Mouse (Mus musculus) MEL (cell line): ENCODE results near the gene Fcer1g. TPM values are rescaled to one million over a fixed set of nuclear protein-coding genes. Genes with fewer than 3 reads are reported as not detected.

Experiments
- DNase-seq: peaks from one replicate; pipeline ENCODE4 v3.0.0; 2011; ENCODE audit warnings: low read depth, low spot score
- H3K27ac ChIP-seq: 2 replicates; pipeline ENCODE4 v1.5.1; 2012; ENCODE audit warnings: low read depth, mild to moderate bottlenecking, control low read depth, low read length, moderate library complexity; ENCODE audit not compliant: control insufficient read depth
- H3K27me3 ChIP-seq, 2 experiments: fragments of 150-350 bp in 1 of 2; sonication (generic) in 1 of 2; 2 replicates each; pipeline ENCODE4 v1.6.1; 2012; ENCODE audit warnings: low read length in 2 of 2, mild to moderate bottlenecking in 2 of 2, improper control_type of control experiment in 1 of 2, moderate library complexity in 1 of 2; ENCODE audit not compliant: insufficient read depth in 2 of 2, control insufficient read depth in 1 of 2
- H3K36me3 ChIP-seq, 2 experiments: 2 replicates each; pipeline ENCODE4 v1.6.1; 2012 to 2014; ENCODE audit warnings: low read length in 2 of 2, improper control_type of control experiment in 1 of 2, inconsistent platforms in 1 of 2, mild to moderate bottlenecking in 1 of 2; ENCODE audit not compliant: insufficient read depth in 2 of 2, control insufficient read depth in 1 of 2
- H3K4me1 ChIP-seq, 2 experiments: fragments of 150-350 bp in 1 of 2; sonication (generic) in 1 of 2; 2 replicates each; pipeline ENCODE4 v1.6.1; 2012; ENCODE audit warnings: low read length in 2 of 2, improper control_type of control experiment in 1 of 2, mild to moderate bottlenecking in 1 of 2; ENCODE audit not compliant: insufficient read depth in 2 of 2, control insufficient read depth in 1 of 2
- H3K4me3 ChIP-seq, 2 experiments: fragments of 150-350 bp in 1 of 2; sonication (generic) in 1 of 2; 2 replicates each; pipeline ENCODE4 v1.5.1; 2012; ENCODE audit warnings: low read depth in 2 of 2, low read length in 2 of 2, mild to moderate bottlenecking in 2 of 2, moderate library complexity in 2 of 2, control low read depth in 1 of 2, improper control_type of control experiment in 1 of 2; ENCODE audit not compliant: control insufficient read depth in 1 of 2, insufficient read depth in 1 of 2
- H3K79me2 ChIP-seq: 2 replicates; pipeline ENCODE4 v1.6.1; 2012; ENCODE audit warnings: mild to moderate bottlenecking, low read length, moderate library complexity; ENCODE audit not compliant: control insufficient read depth, poor library complexity, insufficient read depth
- H3K9ac ChIP-seq: 2 replicates; pipeline ENCODE4 v1.6.1; 2012; ENCODE audit warnings: low read depth, mild to moderate bottlenecking, control low read depth, low read length, moderate library complexity; ENCODE audit not compliant: control insufficient read depth, poor library complexity, severe bottlenecking
- H3K9me3 ChIP-seq: fragments of 150-350 bp; sonication (generic); replicated peaks from 2 replicates; pipeline ENCODE4 v1.6.1; 2012; ENCODE audit warnings: mild to moderate bottlenecking, low read length, improper control_type of control experiment, moderate library complexity; ENCODE audit not compliant: insufficient read depth
- BHLHE40 ChIP-seq: IDR thresholded peaks from 2 replicates; pipeline ENCODE4 v1.6.1; 2012; ENCODE audit warnings: low read depth, mild to moderate bottlenecking, inconsistent platforms, low read length, improper control_type of control experiment, borderline replicate concordance
- CHD1 ChIP-seq: IDR thresholded peaks from 2 replicates; pipeline ENCODE4 v1.6.1; 2012; ENCODE audit warnings: low read depth, mild to moderate bottlenecking, inconsistent platforms, low read length, improper control_type of control experiment
- CHD2 ChIP-seq: IDR thresholded peaks from 2 replicates; pipeline ENCODE4 v1.6.1; 2011; ENCODE audit warnings: low read length, improper control_type of control experiment
- CTCF ChIP-seq, 3 experiments: IDR thresholded peaks in 2 of 3; conservative IDR thresholded peaks in 1 of 3; 2 replicates each; pipeline ENCODE4 v1.5.1; 2011 to 2012; ENCODE audit warnings: low read length in 3 of 3, low read depth in 2 of 3, mild to moderate bottlenecking in 2 of 3, improper control_type of control experiment in 1 of 3, inconsistent platforms in 1 of 3, mixed read lengths in 1 of 3, moderate library complexity in 1 of 3; ENCODE audit not compliant: control insufficient read depth in 1 of 3, insufficient read depth in 1 of 3, poor library complexity in 1 of 3, severe bottlenecking in 1 of 3
- ELF1 ChIP-seq: IDR thresholded peaks from 2 replicates; pipeline ENCODE4 v1.6.1; 2014; ENCODE audit warnings: low read depth, mild to moderate bottlenecking, inconsistent platforms, low read length, improper control_type of control experiment, moderate library complexity
- EP300 ChIP-seq, 2 experiments: IDR thresholded peaks; 2 replicates each; pipeline ENCODE4 v1.6.1; 2011; ENCODE audit warnings: improper control_type of control experiment in 2 of 2, low read length in 2 of 2, low read depth in 1 of 2, mild to moderate bottlenecking in 1 of 2
- ETS1 ChIP-seq: IDR thresholded peaks from 2 replicates; pipeline ENCODE4 v1.6.1; 2012; ENCODE audit warnings: low read depth, mild to moderate bottlenecking, inconsistent platforms, low read length, improper control_type of control experiment, moderate library complexity
- GABPA ChIP-seq: IDR thresholded peaks from 2 replicates; pipeline ENCODE4 v1.6.1; 2012; ENCODE audit warnings: low read depth, mild to moderate bottlenecking, inconsistent platforms, low read length, improper control_type of control experiment, moderate library complexity
- GATA1 ChIP-seq: IDR thresholded peaks from 2 replicates; pipeline ENCODE4 v1.6.1; 2011; ENCODE audit warnings: low read depth, low read length, improper control_type of control experiment
- HCFC1 ChIP-seq: IDR thresholded peaks from 2 replicates; pipeline ENCODE4 v1.6.1; 2012; ENCODE audit warnings: low read depth, mild to moderate bottlenecking, inconsistent platforms, low read length, improper control_type of control experiment, moderate library complexity
- KAT2A ChIP-seq: conservative IDR thresholded peaks from 2 replicates; pipeline ENCODE4 v1.6.1; 2012; ENCODE audit warnings: low read depth, low read length, improper control_type of control experiment, inconsistent platforms
- MAFK ChIP-seq: IDR thresholded peaks from 2 replicates; pipeline ENCODE4 v1.6.1; 2011; ENCODE audit warnings: low read depth, mild to moderate bottlenecking, low read length, improper control_type of control experiment, borderline replicate concordance
- MAX ChIP-seq: IDR thresholded peaks from 2 replicates; pipeline ENCODE4 v1.6.1; 2011; ENCODE audit warnings: low read length, improper control_type of control experiment
- MAZ ChIP-seq: IDR thresholded peaks from 2 replicates; pipeline ENCODE4 v1.6.1; 2012; ENCODE audit warnings: low read depth, mild to moderate bottlenecking, inconsistent platforms, low read length, improper control_type of control experiment
- MEF2A ChIP-seq: IDR thresholded peaks from 2 replicates; pipeline ENCODE4 v1.6.1; 2014; ENCODE audit warnings: low read depth, mild to moderate bottlenecking, inconsistent platforms, low read length, improper control_type of control experiment; ENCODE audit not compliant: poor library complexity, insufficient replicate concordance, severe bottlenecking; ENCODE audit errors: extremely low read depth
- MXI1 ChIP-seq: IDR thresholded peaks from 2 replicates; pipeline ENCODE4 v1.6.1; 2011; ENCODE audit warnings: mild to moderate bottlenecking, low read depth, low read length, improper control_type of control experiment
- MYB ChIP-seq: IDR thresholded peaks from 2 replicates; pipeline ENCODE4 v1.6.1; 2011; ENCODE audit warnings: mild to moderate bottlenecking, low read depth, low read length, improper control_type of control experiment
- MYC ChIP-seq: IDR thresholded peaks from 2 replicates; pipeline ENCODE4 v1.6.1; 2011; ENCODE audit warnings: low read depth, mild to moderate bottlenecking, low read length, improper control_type of control experiment, moderate library complexity
- NELFE ChIP-seq: IDR thresholded peaks from 2 replicates; pipeline ENCODE4 v1.6.1; 2011; ENCODE audit warnings: low read depth, low read length, improper control_type of control experiment
- NRF1 ChIP-seq: IDR thresholded peaks from 2 replicates; pipeline ENCODE4 v1.6.1; 2014; ENCODE audit warnings: low read depth, mild to moderate bottlenecking, inconsistent platforms, low read length, improper control_type of control experiment, moderate library complexity; ENCODE audit not compliant: poor library complexity, insufficient read depth, severe bottlenecking
- POLR2A ChIP-seq, 2 experiments: IDR thresholded peaks; 2 replicates each; pipeline ENCODE4 v1.6.1; 2011 to 2012; ENCODE audit warnings: low read length in 2 of 2, mild to moderate bottlenecking in 2 of 2, control low read depth in 1 of 2, improper control_type of control experiment in 1 of 2, low read depth in 1 of 2, moderate library complexity in 1 of 2; ENCODE audit not compliant: control insufficient read depth in 1 of 2, insufficient read depth in 1 of 2, poor library complexity in 1 of 2
- POLR2AphosphoS5 ChIP-seq: IDR thresholded peaks from 2 replicates; pipeline ENCODE4 v1.6.1; 2012; ENCODE audit warnings: low read depth, borderline replicate concordance, mild to moderate bottlenecking, inconsistent platforms, low read length, moderate library complexity, mixed read lengths
- RAD21 ChIP-seq: IDR thresholded peaks from 2 replicates; pipeline ENCODE4 v1.6.1; 2011; ENCODE audit warnings: mild to moderate bottlenecking, low read depth, low read length, improper control_type of control experiment
- RCOR1 ChIP-seq: IDR thresholded peaks from 2 replicates; pipeline ENCODE4 v1.6.1; 2012; ENCODE audit warnings: low read depth, mild to moderate bottlenecking, inconsistent platforms, low read length, improper control_type of control experiment
- SIN3A ChIP-seq: IDR thresholded peaks from 2 replicates; pipeline ENCODE4 v1.6.1; 2012; ENCODE audit warnings: low read length, improper control_type of control experiment, inconsistent platforms
- SMC3 ChIP-seq: IDR thresholded peaks from 2 replicates; pipeline ENCODE4 v1.6.1; 2011; ENCODE audit warnings: low read depth, low read length, improper control_type of control experiment
- TAL1 ChIP-seq: IDR thresholded peaks from 2 replicates; pipeline ENCODE4 v1.6.1; 2012; ENCODE audit warnings: mild to moderate bottlenecking, inconsistent platforms, low read length, moderate library complexity, mixed read lengths
- TBP ChIP-seq: IDR thresholded peaks from 2 replicates; pipeline ENCODE4 v1.8.0; 2011; ENCODE audit warnings: low read depth, low read length, improper control_type of control experiment
- TCF12 ChIP-seq: IDR thresholded peaks from 2 replicates; pipeline ENCODE4 v1.6.1; 2014; ENCODE audit warnings: low read depth, mild to moderate bottlenecking, inconsistent platforms, low read length, improper control_type of control experiment, moderate library complexity
- UBTF ChIP-seq: IDR thresholded peaks from 2 replicates; pipeline ENCODE4 v1.6.1; 2012; ENCODE audit warnings: low read depth, mild to moderate bottlenecking, inconsistent platforms, low read length, improper control_type of control experiment, moderate library complexity, borderline replicate concordance; ENCODE audit not compliant: insufficient read depth
- USF1 ChIP-seq: IDR thresholded peaks from 2 replicates; pipeline ENCODE4 v1.6.1; 2014; ENCODE audit warnings: low read depth, mild to moderate bottlenecking, inconsistent platforms, low read length, improper control_type of control experiment, moderate library complexity
- USF2 ChIP-seq, 2 experiments: IDR thresholded peaks; 2 replicates each; pipeline ENCODE4 v1.6.1; 2011 to 2012; ENCODE audit warnings: improper control_type of control experiment in 2 of 2, low read length in 2 of 2, borderline replicate concordance in 1 of 2, inconsistent platforms in 1 of 2, low read depth in 1 of 2, mild to moderate bottlenecking in 1 of 2; ENCODE audit not compliant: insufficient read depth in 1 of 2
- ZC3H11A ChIP-seq: IDR thresholded peaks from 2 replicates; pipeline ENCODE4 v1.6.1; 2012; ENCODE audit warnings: low read depth, mild to moderate bottlenecking, inconsistent platforms, low read length, improper control_type of control experiment
- ZMIZ1 ChIP-seq: IDR thresholded peaks from 2 replicates; pipeline ENCODE4 v1.6.1; 2012; ENCODE audit warnings: low read depth, mild to moderate bottlenecking, inconsistent platforms, low read length, improper control_type of control experiment, moderate library complexity
- ZNF384 ChIP-seq: IDR thresholded peaks from 2 replicates; pipeline ENCODE4 v1.6.1; 2012; ENCODE audit warnings: low read depth, mild to moderate bottlenecking, inconsistent platforms, low read length, improper control_type of control experiment
- polyA plus RNA-seq, 2 experiments: library from polyadenylated mRNA; stranded (reverse) in 1 of 2; unstranded in 1 of 2; fragments of >175 nt in 1 of 2; fragments of >200 nt in 1 of 2; gene quantifications; 2 replicates each; pipeline versions ENCODE4 v1.2.1 to v1.2.4; 2012; ENCODE audit warnings: low replicate concordance in 2 of 2, low read depth in 1 of 2; ENCODE audit not compliant: insufficient read length in 2 of 2, insufficient read depth in 1 of 2, missing spikeins in 1 of 2
- total RNA-seq: library from RNA; depleted of rRNA; stranded (reverse); fragments of 300-350 nt; gene quantifications from 2 replicates; pipeline ENCODE4 v1.2.3, GENCODE M21; 2012

The Fcer1g gene
- total and polyA plus RNA-seq, 3 experiments = 0.62 to 1.1 TPM; not detected in 1

GRCm38 (mm10) chr1:171246709-171247452 is 12.7 kb upstream of the Fcer1g start:
- Histone ChIP-seq H3K4me3 (peak overlapping the region; percentile 77 to 88), H3K27me3 (no peaks in the 10 kb centered on the region; a peak in 1 of 4 replicates), H3K4me1 (peaks cover 2 to 21% of the 10 kb centered on the region in 2 experiments; a peak in 3 of 4 replicates), H3K79me2 (peaks cover 11% of the 10 kb centered on the region), H3K9ac (peak overlapping the region; percentile 86), H3K9me3 (no peaks in the 10 kb centered on the region), H3K27ac (peak overlapping the region; percentile 78), H3K36me3 (peaks cover 0 to 12% of the 10 kb centered on the region in 2 experiments; a peak in 2 of 4 replicates)
- DNase-seq = peak; percentile 100
- TF ChIP-seq ELF1 (peak; percentile 96), POLR2A (IDR thresholded peaks at IDR 0.05; ENCODE audit: control insufficient read depth in 1 of 2, insufficient read depth in 1 of 2, low read depth in 1 of 2, low read length in 2 of 2, poor library complexity in 1 of 2) (peak; percentile 93 to 99), MAZ (peak; percentile 96; the same call in 1 of the 2 replicates), RAD21 (no peak), ZMIZ1 (peak; percentile 81), MYC (peak; percentile 34; the same call in 1 of the 2 replicates), TBP (peak; percentile 82), UBTF (no peak), KAT2A (peak; percentile 97), GABPA (no peak), BHLHE40 (no peak), TAL1 (no peak), ZC3H11A (no peak), MAFK (no peak), MAX (no peak), EP300 (IDR thresholded peaks at IDR 0.05; ENCODE audit: low read depth in 1 of 2, low read length in 2 of 2) (peak in 1 of 2 experiments; percentile 66; a peak in 1 of 4 replicates), USF2 (IDR thresholded peaks at IDR 0.05; ENCODE audit: borderline replicate concordance in 1 of 2, insufficient read depth in 1 of 2, low read depth in 1 of 2, low read length in 2 of 2) (no peak), SMC3 (peak; percentile 47; the same call in 1 of the 2 replicates), HCFC1 (peak; percentile 96), CHD1 (no peak), SIN3A (peak; percentile 91), NELFE (peak; percentile 83), ETS1 (peak; percentile 43; the same call in 1 of the 2 replicates), TCF12 (peak; percentile 69), CTCF (IDR thresholded peaks at IDR 0.05 in 2 of 3, conservative IDR thresholded peaks at IDR 0.05 in 1 of 3; ENCODE audit: control insufficient read depth in 1 of 3, insufficient read depth in 1 of 3, low read depth in 2 of 3, low read length in 3 of 3, poor library complexity in 1 of 3, severe bottlenecking in 1 of 3) (peak; percentile 63 to 86 (median 78); a peak in 5 of 6 replicates), CHD2 (no peak), MYB (no peak), NRF1 (peak; percentile 66), MXI1 (peak; percentile 62; the same call in 1 of the 2 replicates), RCOR1 (peak; percentile 83), GATA1 (peak; percentile 75), USF1 (no peak), POLR2AphosphoS5 (no peak), ZNF384 (no peak), MEF2A (peak; percentile 68; the same call in 1 of the 2 replicates)
